Mouse (Mus musculus): ENCODE results near the gene Tmem191c. TPM values are rescaled to one million over a fixed set of nuclear protein-coding genes. Genes with fewer than 3 reads are reported as not detected.
"Not testable (repeated sequence)": the region's sequence is repeated elsewhere in the genome, so short reads cannot be mapped to it uniquely, and the experiment has no call there.

The Tmem191c gene
- polyA plus RNA-seq (2014; fragmentation: Nextera tagmentation; extraction: Ambion mirVana), result 7.7 and 10.5 TPM in 2 replicates

- Histone ChIP-seq H3K27ac (ENCODE audit: low read depth, low read length) (0 out of 2 replicates have a peak within 1 kb of the TSS, but pooled peaks have one; percentile 25), H3K9ac (ENCODE audit: low read length) (peak within 1 kb of the TSS; percentile 65), H3K4me2 (ENCODE audit: low read depth, low read length, severe bottlenecking) (peak within 1 kb of the TSS; percentile 96), H3K27me3 (ENCODE audit: control insufficient read depth, insufficient read depth, low read length) (peaks cover 24% of the 10 kb centered on the region), H3K36me3 (ENCODE audit: control insufficient read depth, insufficient read depth, low read length) (no peaks in the 10 kb centered on the region), H3K4me1 (replicated peaks; ENCODE audit: control insufficient read depth, insufficient read depth, low read length) (peaks cover 16% of the 10 kb centered on the region), H3K9me3 (ENCODE audit: control insufficient read depth, low read length) (peaks cover 3% of the 10 kb centered on the region; the same call in 1 of the 2 replicates), H3K4me3 (ENCODE audit: low read depth, low read length) (peak within 1 kb of the TSS; percentile 50)
- 64% methylated on average over 7 of the region's 7 CpGs for WGBS
- DNase-seq (ENCODE audit: low spot score) (no peak), ATAC-seq (replicated peaks; ENCODE audit: low FRiP score) (no peak)
These were observed at the start of gene Tmem191c for GRCm38 (mm10) chr16:17275721-17276120. Gene Tmem191c (plus strand): TSS chr16:17276077.

DNA sequence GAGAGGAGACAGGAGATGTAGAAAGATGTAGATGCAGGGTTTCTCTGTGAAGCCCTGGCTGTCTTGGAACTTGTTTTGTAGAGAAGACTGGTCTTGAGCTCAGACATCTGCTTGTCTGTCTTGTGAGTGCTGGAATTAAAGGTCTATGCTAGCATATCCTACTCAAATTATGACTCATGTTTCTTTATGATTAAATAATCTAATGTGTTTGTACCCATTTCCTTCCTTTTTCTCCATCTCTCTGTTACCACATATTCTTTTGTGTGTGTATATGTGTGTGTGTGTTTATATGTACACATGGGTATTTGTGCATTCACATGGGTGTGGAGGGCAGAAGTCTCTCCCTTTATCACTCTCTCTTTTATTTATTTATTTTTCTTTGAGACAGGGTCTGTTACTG, 49.4 kb upstream of the Tmem191c start:
- no peak overlapping the region for H3K4me2 ChIP-seq (ENCODE audit: low read depth, low read length, severe bottlenecking)
- no peaks in the 10 kb centered on the region for H3K4me1 ChIP-seq (replicated peaks; ENCODE audit: control insufficient read depth, insufficient read depth, low read length)
- H3K27ac ChIP-seq (ENCODE audit: low read depth, low read length), result no peak overlapping the region
- no peak overlapping the region for H3K9ac ChIP-seq (ENCODE audit: low read length)
- ATAC-seq (replicated peaks; ENCODE audit: low FRiP score) (no peak), DNase-seq (ENCODE audit: low spot score) (no peak)
- H3K36me3 ChIP-seq (ENCODE audit: control insufficient read depth, insufficient read depth, low read length), result no peaks in the 10 kb centered on the region
- H3K9me3 ChIP-seq (ENCODE audit: control insufficient read depth, low read length), result no peaks in the 10 kb centered on the region; the same call in 1 of the 2 replicates
- no peak overlapping the region for H3K4me3 ChIP-seq (ENCODE audit: low read depth, low read length)
- no peaks in the 10 kb centered on the region for H3K27me3 ChIP-seq (ENCODE audit: control insufficient read depth, insufficient read depth, low read length)

GRCm38 (mm10) chr16:17231523-17231922, 44.4 kb upstream of the Tmem191c start:
- not testable (repeated sequence) for H3K9ac ChIP-seq (ENCODE audit: low read length); DNase-seq (ENCODE audit: low spot score); ATAC-seq (replicated peaks; ENCODE audit: low FRiP score); H3K9me3 ChIP-seq (ENCODE audit: control insufficient read depth, low read length); H3K27me3 ChIP-seq (ENCODE audit: control insufficient read depth, insufficient read depth, low read length); H3K4me2 ChIP-seq (ENCODE audit: low read depth, low read length, severe bottlenecking); H3K4me3 ChIP-seq (ENCODE audit: low read depth, low read length); H3K27ac ChIP-seq (ENCODE audit: low read depth, low read length); H3K36me3 ChIP-seq (ENCODE audit: control insufficient read depth, insufficient read depth, low read length)
- peaks cover 11% of the 10 kb centered on the region for H3K4me1 ChIP-seq (replicated peaks; ENCODE audit: control insufficient read depth, insufficient read depth, low read length)
- 93% methylated on average over 2 of the region's 2 CpGs for WGBS

DNA sequence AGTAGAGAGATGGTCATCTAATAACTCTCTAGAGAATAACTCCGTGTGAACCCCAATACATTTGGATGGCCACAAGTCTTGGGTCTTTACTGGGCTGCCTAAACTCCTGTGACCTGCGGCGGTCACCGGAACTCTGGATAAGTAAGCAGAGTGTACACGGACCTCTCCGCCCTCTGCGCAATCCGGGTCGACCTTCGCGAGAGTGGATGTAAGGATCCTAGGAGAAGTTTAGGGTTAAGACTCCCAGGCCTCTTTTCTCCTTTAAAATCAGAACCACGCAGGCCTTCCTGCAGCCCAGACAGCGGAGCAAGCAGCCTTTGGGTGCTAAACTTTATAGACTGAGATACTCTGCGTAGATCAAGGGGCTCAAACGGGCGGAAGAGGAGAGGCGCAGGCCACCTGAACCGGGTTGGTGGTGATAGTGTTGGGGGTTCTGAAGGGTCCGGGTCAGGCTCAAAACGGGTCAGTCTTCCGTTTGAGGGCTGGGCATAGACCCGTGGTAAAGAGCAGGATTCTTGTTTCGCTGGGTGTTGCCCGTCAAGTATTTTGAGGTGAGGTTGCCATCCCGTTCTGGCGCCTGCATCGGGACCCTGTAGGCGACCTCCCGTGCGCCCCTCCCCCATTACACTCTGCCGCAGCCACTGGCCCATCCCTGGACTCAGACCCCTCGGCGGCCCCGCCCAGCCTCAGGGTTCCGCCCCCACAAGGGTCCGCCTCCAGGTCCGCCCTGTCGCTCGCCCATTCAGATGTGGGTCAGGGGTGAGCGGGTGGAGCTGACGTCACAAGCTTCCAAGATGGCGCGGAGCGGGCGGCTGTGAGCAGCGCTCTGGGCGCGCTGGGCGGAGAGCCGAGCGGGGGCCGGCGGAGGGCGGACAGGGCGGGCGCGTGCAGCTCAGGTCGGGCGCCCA, 42.8 kb upstream of the Tmem191c start, which contains the start of gene Hic2:
Gene Hic2, plus strand, starts transcription at position 779 of the 908 bp plus-strand sequence.
- no peaks in the 10 kb centered on the region for H3K27me3 ChIP-seq (ENCODE audit: control insufficient read depth, insufficient read depth, low read length)
- peak within 1 kb of the TSS; percentile 92 for H3K4me3 ChIP-seq (ENCODE audit: low read depth, low read length)
- peak within 1 kb of the TSS; percentile 91 for H3K9ac ChIP-seq (ENCODE audit: low read length)
- H3K27ac ChIP-seq (ENCODE audit: low read depth, low read length), result peak within 1 kb of the TSS; percentile 89
- ATAC-seq (replicated peaks; ENCODE audit: low FRiP score), result peak; percentile 98
- H3K36me3 ChIP-seq (ENCODE audit: control insufficient read depth, insufficient read depth, low read length), result no peaks in the 10 kb centered on the region
- 1% methylated on average over 57 of the region's 59 CpGs for WGBS
- H3K4me1 ChIP-seq (replicated peaks; ENCODE audit: control insufficient read depth, insufficient read depth, low read length), result peaks cover 11% of the 10 kb centered on the region
- peak; percentile 99 for DNase-seq (ENCODE audit: low spot score)
- peak within 1 kb of the TSS; percentile 63 for H3K4me2 ChIP-seq (ENCODE audit: low read depth, low read length, severe bottlenecking)
- no peaks in the 10 kb centered on the region for H3K9me3 ChIP-seq (ENCODE audit: control insufficient read depth, low read length)

DNA sequence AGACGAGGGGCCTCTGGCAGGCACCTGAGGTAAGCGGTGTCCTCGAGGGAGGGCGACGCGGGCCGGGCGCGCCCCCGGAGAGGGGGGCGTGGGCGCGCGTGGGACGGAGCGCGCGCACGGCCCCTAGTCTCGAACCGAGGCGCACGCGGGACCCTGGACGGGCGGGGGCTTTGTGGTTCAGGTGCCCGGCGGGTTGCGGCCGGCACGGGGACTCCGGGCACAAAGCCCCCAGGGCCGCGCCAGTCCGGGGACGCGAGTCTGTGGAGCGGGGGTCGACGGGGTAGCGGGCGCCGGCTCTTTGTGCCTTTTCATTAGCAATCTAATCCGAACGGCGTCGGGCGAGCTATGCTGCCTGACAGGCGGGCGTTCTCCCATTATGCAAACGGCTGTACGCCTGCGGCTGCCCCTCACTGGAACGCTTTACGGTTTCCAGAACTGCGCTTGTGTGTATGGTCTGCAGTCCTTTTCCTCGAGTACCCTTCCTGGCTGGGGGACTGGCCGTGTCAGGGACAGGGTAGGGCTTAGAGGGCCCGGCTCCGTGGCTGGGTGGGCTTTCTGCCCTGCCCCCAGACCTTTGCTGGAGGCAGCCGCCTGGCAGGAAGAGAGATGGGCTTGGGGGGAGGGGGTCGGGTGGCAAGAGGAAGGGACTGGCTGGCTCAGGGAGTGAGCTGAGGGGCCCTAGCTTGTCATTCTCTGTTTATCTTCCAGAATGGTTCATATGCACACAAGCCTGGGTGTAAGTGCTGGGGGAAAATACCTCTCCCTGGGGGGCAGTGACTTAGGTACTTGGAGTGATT, 42.0 kb upstream of the Tmem191c start:
- no peaks in the 10 kb centered on the region for H3K36me3 ChIP-seq (ENCODE audit: control insufficient read depth, insufficient read depth, low read length)
- H3K27ac ChIP-seq (ENCODE audit: low read depth, low read length), result peak overlapping the region; percentile 89
- H3K9ac ChIP-seq (ENCODE audit: low read length), result peak overlapping the region; percentile 91
- peak; percentile 85 for DNase-seq (ENCODE audit: low spot score)
- peak overlapping the region; percentile 63 for H3K4me2 ChIP-seq (ENCODE audit: low read depth, low read length, severe bottlenecking)
- H3K4me1 ChIP-seq (replicated peaks; ENCODE audit: control insufficient read depth, insufficient read depth, low read length), result peaks cover 11% of the 10 kb centered on the region
- H3K9me3 ChIP-seq (ENCODE audit: control insufficient read depth, low read length), result no peaks in the 10 kb centered on the region
- no peaks in the 10 kb centered on the region for H3K27me3 ChIP-seq (ENCODE audit: control insufficient read depth, insufficient read depth, low read length)
- peak; percentile 77 for ATAC-seq (replicated peaks; ENCODE audit: low FRiP score)
- H3K4me3 ChIP-seq (ENCODE audit: low read depth, low read length), result peak overlapping the region; percentile 92
- under 1% methylated on average over 45 of the region's 62 CpGs for whole genome bisulfite sequencing

DNA sequence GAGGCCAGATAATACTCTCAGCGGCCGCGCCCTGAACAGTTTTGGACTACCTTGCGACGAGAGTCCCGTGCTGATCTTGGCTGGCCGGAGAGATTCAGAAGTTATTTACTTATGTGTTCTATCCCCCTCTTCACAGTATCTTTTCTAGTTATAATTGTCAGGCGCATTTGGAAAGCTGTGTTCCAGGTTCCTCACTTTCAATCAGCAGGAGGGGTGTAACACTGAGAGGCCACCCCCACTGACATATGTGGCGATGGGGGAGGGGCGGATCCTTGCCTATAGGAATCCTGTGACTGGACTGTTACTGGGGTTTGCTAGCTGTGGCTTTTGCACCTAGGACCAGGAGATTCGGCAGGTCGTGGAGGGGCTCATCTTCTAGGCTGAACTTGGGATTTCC, 41.4 kb upstream of the Tmem191c start:
- no peaks in the 10 kb centered on the region for H3K36me3 ChIP-seq (ENCODE audit: control insufficient read depth, insufficient read depth, low read length)
- H3K4me3 ChIP-seq (ENCODE audit: low read depth, low read length), result peak overlapping the region; percentile 92
- ATAC-seq (replicated peaks; ENCODE audit: low FRiP score), result no peak
- WGBS, result 4% methylated on average over 12 of the region's 12 CpGs
- peak overlapping the region; percentile 89; the same call in 1 of the 2 replicates for H3K27ac ChIP-seq (ENCODE audit: low read depth, low read length)
- no peaks in the 10 kb centered on the region for H3K27me3 ChIP-seq (ENCODE audit: control insufficient read depth, insufficient read depth, low read length)
- peak; percentile 76 for DNase-seq (ENCODE audit: low spot score)
- H3K9me3 ChIP-seq (ENCODE audit: control insufficient read depth, low read length), result no peaks in the 10 kb centered on the region
- peaks cover 11% of the 10 kb centered on the region for H3K4me1 ChIP-seq (replicated peaks; ENCODE audit: control insufficient read depth, insufficient read depth, low read length)
- peak overlapping the region; percentile 91 for H3K9ac ChIP-seq (ENCODE audit: low read length)
- H3K4me2 ChIP-seq (ENCODE audit: low read depth, low read length, severe bottlenecking), result peak overlapping the region; percentile 63

- DNase-seq (ENCODE audit: low spot score), result no peak
- 61% methylated on average over 9 of the region's 9 CpGs for WGBS
- peaks cover 11% of the 10 kb centered on the region for H3K4me1 ChIP-seq (replicated peaks; ENCODE audit: control insufficient read depth, insufficient read depth, low read length)
- H3K4me2 ChIP-seq (ENCODE audit: low read depth, low read length, severe bottlenecking), result peak overlapping the region; percentile 63
- peak overlapping the region; percentile 91 for H3K9ac ChIP-seq (ENCODE audit: low read length)
- H3K27ac ChIP-seq (ENCODE audit: low read depth, low read length), result no peak overlapping the region
- H3K9me3 ChIP-seq (ENCODE audit: control insufficient read depth, low read length), result no peaks in the 10 kb centered on the region
- H3K36me3 ChIP-seq (ENCODE audit: control insufficient read depth, insufficient read depth, low read length), result no peaks in the 10 kb centered on the region
- ATAC-seq (replicated peaks; ENCODE audit: low FRiP score), result no peak
- H3K4me3 ChIP-seq (ENCODE audit: low read depth, low read length), result peak overlapping the region; percentile 92
- H3K27me3 ChIP-seq (ENCODE audit: control insufficient read depth, insufficient read depth, low read length), result no peaks in the 10 kb centered on the region
These were observed 40.8 kb upstream of the Tmem191c start for GRCm38 (mm10) chr16:17234916-17235665.

GRCm38 (mm10) chr16:17237634-17238033, 38.2 kb upstream of the Tmem191c start:
- Histone ChIP-seq H3K9ac (ENCODE audit: low read length) (no peak overlapping the region), H3K27ac (ENCODE audit: low read depth, low read length) (no peak overlapping the region), H3K36me3 (ENCODE audit: control insufficient read depth, insufficient read depth, low read length) (no peaks in the 10 kb centered on the region), H3K9me3 (ENCODE audit: control insufficient read depth, low read length) (no peaks in the 10 kb centered on the region), H3K4me1 (replicated peaks; ENCODE audit: control insufficient read depth, insufficient read depth, low read length) (peaks cover 11% of the 10 kb centered on the region), H3K4me3 (ENCODE audit: low read depth, low read length) (no peak overlapping the region), H3K4me2 (ENCODE audit: low read depth, low read length, severe bottlenecking) (no peak overlapping the region), H3K27me3 (ENCODE audit: control insufficient read depth, insufficient read depth, low read length) (no peaks in the 10 kb centered on the region)
- 88% methylated on average over 3 of the region's 3 CpGs for WGBS
- no peak for ATAC-seq (replicated peaks; ENCODE audit: low FRiP score)
- no peak for DNase-seq (ENCODE audit: low spot score)

Measured in forebrain, embryonic 11.5 days (tissue).